Mouse (Mus musculus) gastrocnemius, postnatal 10 days (tissue): Measurements from ENCODE around the gene Tfpt. TPM values are rescaled to one million over a fixed set of nuclear protein-coding genes. Genes with fewer than 3 reads are reported as not detected.
"Not testable (repeated sequence)": the region's sequence is repeated elsewhere in the genome, so short reads cannot be mapped to it uniquely, and the experiment has no call there.

ENCODE experiments used
- DNase-seq: peaks from one replicate; pipeline ENCODE4 v3.0.0; 2021; ENCODE audit warnings: mixed read lengths
- microRNA-seq, 2 experiments: library from miRNA; unstranded; fragments of <30 nt; microRNA quantifications; one replicate each; pipeline ENCODE4 v1.2.0; 2021
- total RNA-seq, 2 experiments: library from RNA; stranded (reverse); gene quantifications; 2 replicates each; pipeline ENCODE4 v1.2.3; 2021

Tfpt gene
- total RNA-seq, 2 experiments from 2014 or later, result 13.1 to 18.2 TPM

GRCm38 (mm10) chr7:3576354-3577124, 53.2 kb downstream of the Tfpt start:
- DNase-seq, result no peak

- DNase-seq, result no peak
Measured at GRCm38 (mm10) chr7:3574216-3574615, 55.5 kb downstream of the Tfpt start.

- DNase-seq, result no peak
Measured at GRCm38 (mm10) chr7:3571847-3572246, 57.9 kb downstream of the Tfpt start.

- not testable (repeated sequence) for DNase-seq
Measured at GRCm38 (mm10) chr7:3570580-3570979, 59.1 kb downstream of the Tfpt start.

Small RNAs within 50 kb of the gene (microRNA-seq; reads per million reads assigned to microRNA genes)
- 0 reads per million in 2 experiments for gene Gm25100
- 0 to 0.75 reads per million in 2 experiments for gene Mir3572

Other genes with a start within 250 kb of the Tfpt start
- gene Cacng8, start 239.2 kb downstream of the Tfpt start, total RNA-seq, result under 1 TPM in 1 of 2 experiments, not detected in 1; 0.43 TPM
- 10 to 100 TPM; 80.3 to 88.7 TPM for gene Cacng6, start 205.7 kb downstream of the Tfpt start, total RNA-seq
- not detected for gene Tarm1, start 127.3 kb downstream of the Tfpt start, total RNA-seq
- gene Oscar, start 13.8 kb downstream of the Tfpt start, total RNA-seq, result 1 to 10 TPM in 1 of 2 experiments, not detected in 1; 1.0 TPM
- gene Ndufa3, start 12.6 kb downstream of the Tfpt start, total RNA-seq, result 100 to 1,000 TPM; 680 to 749 TPM
- gene Prpf31, start 56 bp upstream of the Tfpt start, total RNA-seq, result 10 to 100 TPM; 30.8 to 31.6 TPM
- gene Cnot3, start 15.3 kb upstream of the Tfpt start, total RNA-seq, result 10 to 100 TPM; 27.6 to 30.4 TPM
- 1 to 10 TPM; 5.6 to 6.9 TPM for gene Leng1, start 35.9 kb upstream of the Tfpt start, total RNA-seq
- 1 to 10 TPM in 1 of 2 experiments, under 1 TPM in 1; 0.99 to 1.1 TPM for gene Tmc4, start 47.6 kb upstream of the Tfpt start, total RNA-seq
- 10 to 100 TPM; 55.7 to 57.4 TPM for gene Tsen34, start 62.9 kb upstream of the Tfpt start, total RNA-seq
- 10 to 100 TPM; 13.6 to 21.6 TPM for gene Mboat7, start 63.6 kb upstream of the Tfpt start, total RNA-seq
- 100 to 1,000 TPM; 742 to 768 TPM for gene Rps9, start 74.1 kb upstream of the Tfpt start, total RNA-seq
- 1 to 10 TPM in 1 of 2 experiments, under 1 TPM in 1; 0.78 to 1.6 TPM for gene Pirb, start 90.5 kb upstream of the Tfpt start, total RNA-seq
- under 1 TPM in 1 of 2 experiments, not detected in 1; 0.63 TPM for gene Gm15448, start 195.8 kb upstream of the Tfpt start, total RNA-seq
- under 1 TPM; 0.16 to 0.19 TPM for gene Pira2, start 215.1 kb upstream of the Tfpt start, total RNA-seq